Mouse (Mus musculus) ovary, adult 18-20 months (tissue): ENCODE measurements around the gene Sctr.

Experiments
- DNase-seq: peaks from one replicate; pipeline ENCODE4 v3.0.0; 2022; ENCODE audit warnings: low spot score, mixed read lengths

Gene Sctr

GRCm38 (mm10) chr1:120006844-120007790, at the start of gene Sctr:
Gene Sctr, plus strand, starts transcription at chr1:120006894.
- DNase-seq, result no peak

GRCm38 (mm10) chr1:119957716-119958222, 48.9 kb upstream of the Sctr start:
- no peak for DNase-seq

GRCm38 (mm10) chr1:119959464-119959863, 47.2 kb upstream of the Sctr start:
- no peak for DNase-seq

GRCm38 (mm10) chr1:119959920-119960319, 46.8 kb upstream of the Sctr start:
- no peak for DNase-seq

GRCm38 (mm10) chr1:119965804-119966514, 40.7 kb upstream of the Sctr start:
- no peak for DNase-seq

- no peak for DNase-seq
Measured at GRCm38 (mm10) chr1:119973117-119973516, 33.6 kb upstream of the Sctr start.

GRCm38 (mm10) chr1:119975141-119975540, 31.6 kb upstream of the Sctr start:
- no peak for DNase-seq

GRCm38 (mm10) chr1:119986555-119986954, 20.1 kb upstream of the Sctr start:
- no peak for DNase-seq

GRCm38 (mm10) chr1:119996798-119997581, 9.7 kb upstream of the Sctr start, which contains the start of gene Cfap221:
Gene Cfap221, minus strand, starts transcription at chr1:119997234.
- peak; percentile 50 for DNase-seq

- DNase-seq, result no peak
Measured at GRCm38 (mm10) chr1:119997644-119998043, 9.1 kb upstream of the Sctr start.

- no peak for DNase-seq
Measured at GRCm38 (mm10) chr1:120007851-120008588, 1.3 kb downstream of the Sctr start.

GRCm38 (mm10) chr1:120012638-120013037, 5.9 kb downstream of the Sctr start:
- no peak for DNase-seq

- DNase-seq, result peak; percentile 9
Measured at GRCm38 (mm10) chr1:120013111-120013510, 6.4 kb downstream of the Sctr start.

GRCm38 (mm10) chr1:120016240-120016639, 9.5 kb downstream of the Sctr start:
- DNase-seq, result no peak

- no peak for DNase-seq
Measured at GRCm38 (mm10) chr1:120018900-120019299, 12.2 kb downstream of the Sctr start.

- no peak for DNase-seq
Measured at GRCm38 (mm10) chr1:120019428-120019827, 12.7 kb downstream of the Sctr start.

- DNase-seq, result no peak
Measured at GRCm38 (mm10) chr1:120020322-120020897, 13.7 kb downstream of the Sctr start.

- DNase-seq, result no peak
Measured at GRCm38 (mm10) chr1:120021951-120022350, 15.3 kb downstream of the Sctr start.

GRCm38 (mm10) chr1:120024331-120025049, 17.8 kb downstream of the Sctr start:
- DNase-seq, result no peak

- no peak for DNase-seq
Measured at GRCm38 (mm10) chr1:120025050-120025439, 18.4 kb downstream of the Sctr start.
